ENCODE assay signal across 8 mouse cellular contexts in the genomic region with DNA sequence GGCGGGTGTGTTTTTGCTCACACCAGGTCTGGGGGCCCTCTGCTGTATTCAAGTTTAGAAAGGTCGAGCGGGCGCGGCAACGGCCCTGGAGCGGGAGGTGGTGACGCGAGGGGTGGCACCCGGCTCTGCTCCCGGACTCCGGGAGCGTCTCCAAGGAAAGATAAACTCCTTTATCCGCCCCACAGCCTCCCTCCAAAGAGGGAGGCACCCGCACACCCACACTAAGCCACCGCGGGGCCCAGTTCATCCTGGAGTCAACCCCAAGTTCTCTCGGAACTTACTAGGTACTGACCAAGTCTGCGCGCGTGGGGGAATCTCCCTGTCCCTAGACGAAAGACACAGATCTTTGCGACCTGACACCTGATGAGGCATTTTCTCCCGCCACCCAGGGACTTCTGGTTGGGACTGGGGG. TPM values are rescaled to one million over a fixed set of nuclear protein-coding genes. Genes with fewer than 3 reads are reported as not detected.
A peak's percentile ranks its signal among the peaks of the same experiment; 100 is the strongest.
DNase-seq lines count a peak whose midpoint lies in the region; ATAC-seq and TF ChIP-seq lines count a peak whose summit lies in the region.

No protein-coding gene starts in this region.

- TF ChIP-seq POLR2A in myocyte (IDR thresholded peaks at IDR 0.05; ENCODE audit: insufficient read length, low read depth) = no peak

- H3K4me1 ChIP-seq in kidney, embryonic 16.5 days (ENCODE audit: insufficient read depth, low read length) = peaks cover 28% of the 10 kb centered on the region
- H3K4me1 ChIP-seq in liver, embryonic 12.5 days = peaks cover 53% of the 10 kb centered on the region

- peak overlapping the region; percentile 49 for H3K4me3 ChIP-seq in kidney, embryonic 16.5 days (ENCODE audit: low read length)
- H3K4me3 ChIP-seq in liver, embryonic 12.5 days = peak overlapping the region; percentile 70
- H3K4me3 ChIP-seq in myocyte = peak overlapping the region; percentile 75

- peak overlapping the region; percentile 48 for H3ac ChIP-seq in myocyte (ENCODE audit: control insufficient read depth, insufficient read length)

- WGBS in kidney, embryonic 16.5 days = under 1% methylated on average over 24 of the region's 24 CpGs
- 0% methylated on average over 24 of the region's 24 CpGs for WGBS in liver, embryonic 12.5 days (ENCODE audit: insufficient replicate concordance)

- peak overlapping the region; percentile 85 for H3K4me2 ChIP-seq in kidney, embryonic 16.5 days (replicated peaks; ENCODE audit: low read depth, low read length)
- peak overlapping the region; percentile 91 for H3K4me2 ChIP-seq in liver, embryonic 12.5 days
- peak overlapping the region; percentile 99 for H3K4me2 ChIP-seq in myocyte (ENCODE audit: low read depth)

- no peak for ATAC-seq in kidney, embryonic 16.5 days (ENCODE audit: low FRiP score, low TSS enrichment)
- peak; percentile 86 for ATAC-seq in liver, embryonic 12.5 days

- H3K79me2 ChIP-seq in myocyte (ENCODE audit: control insufficient read depth, insufficient read depth) = peaks cover 42% of the 10 kb centered on the region

- H3K9ac ChIP-seq in kidney, embryonic 16.5 days (replicated peaks; ENCODE audit: low read length) = peak overlapping the region; percentile 32
- H3K9ac ChIP-seq in liver, embryonic 12.5 days = peak overlapping the region; percentile 78

- no peaks in the 10 kb centered on the region for H3K27me3 ChIP-seq in kidney, embryonic 16.5 days (ENCODE audit: insufficient read depth, low read length)
- no peaks in the 10 kb centered on the region for H3K27me3 ChIP-seq in liver, embryonic 12.5 days (replicated peaks)
- no peaks in the 10 kb centered on the region for H3K27me3 ChIP-seq in myocyte (ENCODE audit: control insufficient read depth, insufficient read depth, insufficient read length)

- DNase-seq in kidney, postnatal 14 days = no peak
- peak; percentile 40 for DNase-seq in embryo, embryonic 10.5 days (ENCODE audit: low spot score)
- peak; percentile 37 to 38 for DNase-seq in heart, postnatal 14 days
- peak; percentile 32 for DNase-seq in urinary bladder, postnatal 25 days (ENCODE audit: low spot score)
- DNase-seq in cerebellum, adult 11 months = no peak

- no peaks in the 10 kb centered on the region for H3K36me3 ChIP-seq in kidney, embryonic 16.5 days (ENCODE audit: insufficient read depth, low read length)
- H3K36me3 ChIP-seq in liver, embryonic 12.5 days = peaks cover 15% of the 10 kb centered on the region
- H3K36me3 ChIP-seq in myocyte (ENCODE audit: control insufficient read depth, insufficient read depth) = no peaks in the 10 kb centered on the region

- H3K27ac ChIP-seq in kidney, embryonic 16.5 days (ENCODE audit: low read length) = no peak overlapping the region
- H3K27ac ChIP-seq in liver, embryonic 12.5 days = peak overlapping the region; percentile 77

- H3K9me3 ChIP-seq in kidney, embryonic 16.5 days (ENCODE audit: low read length) = no peaks in the 10 kb centered on the region
- no peaks in the 10 kb centered on the region for H3K9me3 ChIP-seq in liver, embryonic 12.5 days (replicated peaks)

- intact Hi-C loops in heart, postnatal 14 days (cut with DNase I) = no loop called here

TF ChIP-seq in myocyte, 11 proteins besides CTCF, POLR2A, EP300 and RAD21:
- TF ChIP-seq MYOG (IDR thresholded peaks at IDR 0.05; ENCODE audit: control insufficient read depth in 1 of 3, insufficient read depth in 1 of 3, insufficient read length in 2 of 3, low read depth in 2 of 3) = no peak
- TF ChIP-seq REST (IDR thresholded peaks at IDR 0.05; ENCODE audit: insufficient read depth, insufficient read length) = no peak
- no peak for TF ChIP-seq USF1 (IDR thresholded peaks at IDR 0.05; ENCODE audit: low read depth)
- no peak for TF ChIP-seq MYOD1 (IDR thresholded peaks at IDR 0.05; ENCODE audit: control insufficient read depth in 1 of 3, insufficient read length in 2 of 3, low read depth in 2 of 3)
- no peak for TF ChIP-seq TCF12 (IDR thresholded peaks at IDR 0.05; ENCODE audit: insufficient read depth, poor library complexity, severe bottlenecking)
- no peak for TF ChIP-seq SRF (IDR thresholded peaks at IDR 0.05; ENCODE audit: control insufficient read depth, insufficient read length, low read depth)
- no peak for TF ChIP-seq E2F4 (IDR thresholded peaks at IDR 0.05; ENCODE audit: insufficient read depth)
- TF ChIP-seq MAX (IDR thresholded peaks at IDR 0.05; ENCODE audit: low read depth) = no peak
- no peak for TF ChIP-seq CEBPB (IDR thresholded peaks at IDR 0.05; ENCODE audit: insufficient read depth, poor library complexity, severe bottlenecking)
- TF ChIP-seq POLR2AphosphoS2 (IDR thresholded peaks at IDR 0.05; ENCODE audit: insufficient read length, low read depth) = no peak
- TF ChIP-seq TCF3 (IDR thresholded peaks at IDR 0.05; ENCODE audit: insufficient read length, low read depth) = no peak

RNA-seq across cellular contexts. Expression of gene Kcnk5, which starts 0.9 kb away (rescaled TPM):
- polyA plus RNA-seq in kidney, embryonic 16.5 days (2015; fragmentation: Nextera tagmentation; extraction: Ambion mirVana) = 21.9 and 22.7 TPM in 2 replicates
- under 1 TPM; 0.88 to 0.98 TPM for total RNA-seq in heart, postnatal 14 days (2021)
- polyA plus RNA-seq in liver, embryonic 12.5 days (2016; fragmentation: Nextera tagmentation; extraction: Ambion mirVana) = 8.6 and 8.9 TPM in 2 replicates
- 7.2 TPM for polyA plus RNA-seq in myocyte (2012; fragmentation: generic; extraction: Trizol)

RNA-seq across cellular contexts. Expression of gene Saysd1, which starts 42.4 kb away (rescaled TPM):
- polyA plus RNA-seq in kidney, embryonic 16.5 days (2015; fragmentation: Nextera tagmentation; extraction: Ambion mirVana) = 13.4 and 13.6 TPM in 2 replicates
- total RNA-seq in heart, postnatal 14 days (2021) = 1 to 10 TPM; 2.3 to 2.5 TPM
- polyA plus RNA-seq in liver, embryonic 12.5 days (2016; fragmentation: Nextera tagmentation; extraction: Ambion mirVana) = 4.5 and 4.8 TPM in 2 replicates
- 10.5 TPM for polyA plus RNA-seq in myocyte (2012; fragmentation: generic; extraction: Trizol)

Comparison
In these comparisons a context has a peak if more than half of its experiments do, and no peak if none do; other contexts are left out.
1. DNase-seq: peak in embryo, embryonic 10.5 days (single experiment), heart, postnatal 14 days (2 of 2) and urinary bladder, postnatal 25 days (single experiment); none in kidney, postnatal 14 days (single experiment) and cerebellum, adult 11 months (single experiment).
2. Peak in every context shown above with its lines, with median percentiles within 50 percentile points of each other: H3K4me2 ChIP-seq and H3K4me3 ChIP-seq.